Mouse (Mus musculus) neural tube, embryonic 11.5 days (tissue): Measurements from ENCODE around the gene Pvr. TPM values are rescaled to one million over a fixed set of nuclear protein-coding genes. Genes with fewer than 3 reads are reported as not detected.

Experiments used
- ATAC-seq: fragments of 200-750 bp; cut with Nextera tagmentation; 2 replicates; pipeline ENCODE4 v1.8.0; 2017; ENCODE audit warnings: moderate number of reproducible peaks, mild to moderate bottlenecking, moderate TSS enrichment, moderate library complexity; ENCODE audit not compliant: insufficient read depth, low FRiP score, low TSS enrichment
- DNase-seq: peaks from one replicate; pipeline ENCODE4 v3.0.0-alpha.2; 2015; ENCODE audit warnings: low spot score
- H3K27ac ChIP-seq: fragments of 300-500 bp; sonication (generic); 2 replicates; pipeline ENCODE4 v1.5.1; 2014; ENCODE audit warnings: low read depth, mild to moderate bottlenecking, low read length
- H3K27me3 ChIP-seq: fragments of 300-500 bp; sonication (generic); 2 replicates; pipeline ENCODE4 v1.6.1; 2014; ENCODE audit warnings: mild to moderate bottlenecking, low read length, mixed read lengths; ENCODE audit not compliant: control insufficient read depth, insufficient read depth
- H3K36me3 ChIP-seq: fragments of 300-500 bp; sonication (generic); 2 replicates; pipeline ENCODE4 v1.6.1; 2014; ENCODE audit warnings: mild to moderate bottlenecking, low read length, moderate library complexity, mixed read lengths; ENCODE audit not compliant: control insufficient read depth, insufficient read depth
- H3K4me1 ChIP-seq: fragments of 300-500 bp; sonication (generic); 2 replicates; pipeline ENCODE4 v1.6.1; 2014; ENCODE audit warnings: low read length, mixed read lengths; ENCODE audit not compliant: control insufficient read depth, insufficient read depth
- H3K4me2 ChIP-seq: fragments of 300-500 bp; sonication (generic); 2 replicates; pipeline ENCODE4 v1.6.1; 2014; ENCODE audit warnings: low read depth, mild to moderate bottlenecking, moderate library complexity
- H3K4me3 ChIP-seq: fragments of 300-500 bp; sonication (generic); 2 replicates; pipeline ENCODE4 v1.5.1; 2014; ENCODE audit warnings: low read depth, low read length
- H3K9ac ChIP-seq: fragments of 300-500 bp; sonication (generic); 2 replicates; pipeline ENCODE4 v1.6.1; 2014; ENCODE audit warnings: mild to moderate bottlenecking, low read length
- H3K9me3 ChIP-seq: fragments of 300-500 bp; sonication (generic); 2 replicates; pipeline ENCODE4 v1.6.1; 2016; ENCODE audit warnings: low read length; ENCODE audit not compliant: control insufficient read depth
- WGBS: fragments of 180-500 bp; shearing (Covaris S2); extraction: QIAGEN DNeasy Blood & Tissue Kit; methylation state at CpG from one replicate; pipeline ENCODE4 v1.1.7; 2014; 5-methylcytosine and 5-hydroxymethylcytosine counted together
- polyA plus RNA-seq: library from polyadenylated mRNA; unstranded; fragments of >200 nt; fragmentation: Nextera tagmentation; extraction: Ambion mirVana; gene quantifications from 2 replicates; pipeline ENCODE4 v1.2.1, GENCODE M21; 2014

The Pvr gene
- polyA plus RNA-seq, 1 experiment from 2014 or later: 2.9 TPM

DNA sequence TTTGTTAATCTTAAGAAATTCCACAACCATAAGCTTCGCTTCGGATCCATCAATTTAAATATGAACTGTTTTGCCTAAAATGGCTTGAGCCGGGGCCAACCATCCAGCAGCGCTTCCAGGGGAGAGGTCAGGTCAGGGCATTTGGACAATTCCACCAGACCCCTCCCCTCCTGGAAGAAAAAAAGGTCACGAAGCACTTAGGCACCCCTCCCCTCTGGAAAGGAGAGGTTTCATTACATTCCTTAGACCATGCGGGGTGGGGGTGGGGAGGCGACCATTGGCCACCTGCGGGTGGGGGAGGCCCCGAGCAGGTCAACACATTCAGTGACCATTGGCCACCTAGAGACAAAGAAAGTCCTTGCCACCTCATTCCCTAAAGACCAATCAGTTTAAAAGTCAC lies 32.1 kb upstream of the Pvr start:
- Histone ChIP-seq H3K4me3 (no peak overlapping the region), H3K27ac (no peak overlapping the region), H3K4me2 (no peak overlapping the region), H3K9me3 (no peaks in the 10 kb centered on the region), H3K36me3 (no peaks in the 10 kb centered on the region), H3K27me3 (no peaks in the 10 kb centered on the region), H3K4me1 (no peaks in the 10 kb centered on the region), H3K9ac (no peak overlapping the region)
- WGBS: 52% methylated on average over 9 of the region's 9 CpGs
- DNase-seq (no peak), ATAC-seq (0 out of 2 replicates have a peak, but pooled peaks have one; percentile 45)

DNA sequence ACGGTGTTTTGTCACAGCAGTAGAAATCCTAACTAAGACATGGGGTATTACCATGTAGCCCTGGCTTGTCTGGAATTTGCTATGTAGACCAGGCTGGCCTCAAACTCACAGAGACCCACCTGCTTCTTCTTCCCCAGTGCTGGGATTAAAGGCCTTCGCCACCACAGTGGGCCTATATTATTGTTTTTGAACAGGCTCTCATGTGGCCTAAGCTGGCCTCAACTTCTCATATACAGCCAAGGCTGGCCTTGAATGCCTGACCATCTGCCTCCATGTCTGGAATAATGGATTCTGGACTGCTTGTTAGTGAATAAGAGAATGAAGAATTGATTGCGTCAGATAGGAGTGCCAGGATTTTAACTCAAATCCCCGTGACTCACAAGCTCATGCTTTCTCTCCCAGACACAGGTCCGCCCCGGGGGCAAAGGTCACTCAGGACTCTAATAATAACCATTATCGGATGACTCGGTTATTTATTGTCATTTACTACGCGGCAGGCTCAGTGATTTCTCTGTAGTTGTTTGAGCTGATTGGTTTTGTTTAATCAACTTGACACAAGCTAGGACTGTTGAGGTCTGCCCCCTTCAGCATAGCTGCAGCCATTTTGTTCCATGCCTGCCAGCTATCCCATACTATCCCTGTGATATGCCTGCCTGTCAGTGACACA lies 31.5 kb upstream of the Pvr start:
- Histone ChIP-seq H3K9me3 (no peaks in the 10 kb centered on the region), H3K4me3 (no peak overlapping the region), H3K27me3 (no peaks in the 10 kb centered on the region), H3K4me2 (no peak overlapping the region), H3K9ac (no peak overlapping the region), H3K4me1 (no peaks in the 10 kb centered on the region), H3K36me3 (no peaks in the 10 kb centered on the region), H3K27ac (no peak overlapping the region)
- DNase-seq (no peak), ATAC-seq (peak; percentile 45; the same call in 1 of the 2 replicates)
- 71% methylated on average over 10 of the region's 10 CpGs for WGBS

DNA sequence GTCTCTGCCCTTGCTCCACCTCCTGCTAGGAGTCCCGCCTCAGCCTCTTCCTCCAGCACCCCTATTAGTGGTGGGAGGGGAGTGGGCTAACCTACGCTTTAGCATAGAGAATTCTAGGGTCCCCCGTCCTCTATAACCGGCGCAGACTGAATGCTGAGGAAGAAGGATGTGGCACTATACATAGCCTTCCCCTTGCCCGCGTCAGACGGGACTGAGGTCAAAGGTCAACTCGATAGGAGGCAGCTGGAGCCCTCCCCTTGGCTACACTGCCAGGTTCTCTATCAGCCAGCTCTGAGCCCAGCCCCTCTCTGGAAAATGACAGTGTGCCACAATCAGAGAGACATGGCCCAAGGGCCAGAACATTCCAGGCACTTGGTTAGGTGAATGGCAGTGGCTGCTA lies 29.6 kb upstream of the Pvr start, which contains the start of gene Igsf23:
Igsf23 (minus strand) TSS at position 168 of the 400 bp plus-strand sequence.
- 56% methylated on average over 9 of the region's 9 CpGs for WGBS
- no peak within 1 kb of the TSS for H3K9ac ChIP-seq
- H3K27me3 ChIP-seq: no peaks in the 10 kb centered on the region
- ATAC-seq: no peak
- H3K36me3 ChIP-seq: no peaks in the 10 kb centered on the region
- no peak within 1 kb of the TSS for H3K4me3 ChIP-seq
- no peaks in the 10 kb centered on the region for H3K9me3 ChIP-seq
- no peak within 1 kb of the TSS for H3K27ac ChIP-seq
- H3K4me2 ChIP-seq: no peak within 1 kb of the TSS
- DNase-seq: no peak
- no peaks in the 10 kb centered on the region for H3K4me1 ChIP-seq

DNA sequence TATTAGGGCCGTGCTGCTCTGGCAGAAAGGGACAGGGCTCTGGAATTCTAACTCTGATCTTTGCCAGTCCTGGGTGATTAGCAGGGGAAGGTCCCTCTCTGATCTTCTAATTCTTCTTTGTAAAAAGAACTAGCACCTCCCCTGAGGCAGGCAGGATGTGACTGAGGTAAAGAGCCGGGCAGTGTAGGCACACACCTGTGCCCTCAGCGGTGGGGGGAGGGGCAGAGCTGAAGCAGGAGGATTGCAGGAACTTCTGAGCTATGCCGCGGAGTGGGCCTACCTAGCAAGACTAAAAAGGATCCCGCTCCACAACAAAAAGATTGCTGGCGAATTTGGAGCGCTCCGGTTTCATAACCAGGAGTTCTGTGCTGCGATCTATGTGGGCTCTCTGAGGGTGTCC lies 29.0 kb upstream of the Pvr start:
- Histone ChIP-seq H3K4me3 (no peak overlapping the region), H3K9ac (no peak overlapping the region), H3K36me3 (no peaks in the 10 kb centered on the region), H3K27me3 (no peaks in the 10 kb centered on the region), H3K9me3 (no peaks in the 10 kb centered on the region), H3K27ac (no peak overlapping the region), H3K4me1 (no peaks in the 10 kb centered on the region), H3K4me2 (no peak overlapping the region)
- ATAC-seq: no peak
- WGBS: 61% methylated on average over 10 of the region's 10 CpGs
- DNase-seq: no peak

DNA sequence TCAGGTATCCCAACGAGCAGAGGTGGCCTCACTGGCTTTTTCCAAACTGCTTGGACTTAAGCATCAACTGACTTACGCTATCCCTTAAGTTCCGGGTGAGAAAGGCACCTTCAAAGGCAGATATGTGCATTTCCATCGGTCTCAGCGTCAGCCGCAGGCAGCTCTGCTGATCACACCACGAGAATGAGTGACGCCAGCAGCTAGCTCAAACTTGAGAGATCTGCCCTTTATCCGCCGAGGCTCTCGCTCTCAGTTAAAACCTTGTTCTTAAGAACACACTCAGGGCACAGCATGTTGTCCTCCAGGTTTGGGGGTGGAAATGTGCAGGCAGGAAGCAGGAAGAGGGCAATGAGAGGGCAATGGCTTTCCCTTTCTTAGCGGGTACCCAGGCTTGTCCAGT lies 28.0 kb upstream of the Pvr start:
- H3K9me3 ChIP-seq: no peaks in the 10 kb centered on the region
- 81% methylated on average over 12 of the region's 12 CpGs for WGBS
- no peak overlapping the region for H3K4me3 ChIP-seq
- H3K27me3 ChIP-seq: no peaks in the 10 kb centered on the region
- ATAC-seq (no peak), DNase-seq (no peak)
- H3K27ac ChIP-seq: no peak overlapping the region
- H3K4me1 ChIP-seq: no peaks in the 10 kb centered on the region
- H3K36me3 ChIP-seq: no peaks in the 10 kb centered on the region
- H3K9ac ChIP-seq: no peak overlapping the region
- H3K4me2 ChIP-seq: no peak overlapping the region

DNA sequence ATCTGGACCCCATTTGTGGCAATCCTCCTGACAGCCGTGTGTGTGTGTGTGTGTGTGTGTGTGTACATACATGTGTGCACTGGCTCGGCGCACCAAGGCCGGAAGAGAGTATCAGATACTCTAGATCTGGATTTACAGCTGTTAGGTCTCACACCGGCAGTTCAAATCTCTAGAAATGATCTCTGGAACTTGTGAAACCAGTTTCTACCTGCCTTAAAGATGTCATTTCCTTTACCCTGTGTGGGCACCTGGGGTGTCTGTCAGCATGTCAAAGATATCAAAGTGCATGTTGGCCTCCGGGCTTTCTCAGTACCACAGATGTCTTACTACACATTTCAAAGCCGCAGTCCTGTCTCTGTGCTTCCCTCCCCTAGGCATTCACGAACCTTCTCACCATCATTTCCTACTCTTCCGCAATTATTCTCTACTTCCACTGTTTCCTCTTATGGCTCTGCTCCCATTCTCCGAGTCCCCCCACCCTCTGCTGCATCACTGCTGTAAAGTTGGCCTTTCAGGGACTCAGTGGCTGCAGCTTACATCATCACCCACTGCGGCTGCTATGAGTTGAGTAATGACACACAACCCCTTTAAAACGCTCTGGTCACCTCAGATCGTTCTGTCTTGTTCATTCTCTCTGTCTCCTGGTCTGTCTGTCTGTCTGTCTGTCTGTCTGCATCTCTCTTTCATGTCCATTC lies 25.0 kb upstream of the Pvr start:
- DNase-seq: no peak
- no peak for ATAC-seq
- no peak overlapping the region for H3K27ac ChIP-seq
- 86% methylated on average over 13 of the region's 13 CpGs for WGBS
- H3K4me1 ChIP-seq: no peaks in the 10 kb centered on the region
- H3K27me3 ChIP-seq: no peaks in the 10 kb centered on the region
- H3K9ac ChIP-seq: no peak overlapping the region
- H3K4me2 ChIP-seq: no peak overlapping the region
- H3K9me3 ChIP-seq: no peaks in the 10 kb centered on the region
- H3K4me3 ChIP-seq: no peak overlapping the region
- no peaks in the 10 kb centered on the region for H3K36me3 ChIP-seq

DNA sequence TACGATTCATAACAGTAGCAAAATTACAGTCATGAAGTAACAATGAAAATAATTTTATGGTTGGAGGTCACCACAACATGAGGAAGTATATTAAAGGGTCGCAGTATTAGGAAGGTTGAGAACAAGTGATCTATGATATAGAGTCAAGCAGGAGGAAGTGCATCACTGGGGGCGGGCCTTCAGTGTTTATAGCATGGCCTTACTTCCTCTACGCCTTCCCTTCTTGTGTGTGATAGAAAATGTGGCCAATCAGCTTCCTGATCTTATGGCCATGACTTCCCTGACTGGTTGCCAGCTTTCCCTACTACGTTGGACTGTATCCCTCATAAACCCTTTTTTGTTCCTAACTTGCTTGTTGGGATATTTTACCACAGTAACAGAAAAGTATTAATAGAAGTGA lies 24.2 kb upstream of the Pvr start:
- no peaks in the 10 kb centered on the region for H3K4me1 ChIP-seq
- no peaks in the 10 kb centered on the region for H3K27me3 ChIP-seq
- ATAC-seq: no peak
- no peaks in the 10 kb centered on the region for H3K9me3 ChIP-seq
- no peak overlapping the region for H3K27ac ChIP-seq
- no peaks in the 10 kb centered on the region for H3K36me3 ChIP-seq
- H3K9ac ChIP-seq: no peak overlapping the region
- no peak overlapping the region for H3K4me3 ChIP-seq
- no peak for DNase-seq
- H3K4me2 ChIP-seq: no peak overlapping the region
- WGBS: 90% methylated on average over 5 of the region's 5 CpGs

DNA sequence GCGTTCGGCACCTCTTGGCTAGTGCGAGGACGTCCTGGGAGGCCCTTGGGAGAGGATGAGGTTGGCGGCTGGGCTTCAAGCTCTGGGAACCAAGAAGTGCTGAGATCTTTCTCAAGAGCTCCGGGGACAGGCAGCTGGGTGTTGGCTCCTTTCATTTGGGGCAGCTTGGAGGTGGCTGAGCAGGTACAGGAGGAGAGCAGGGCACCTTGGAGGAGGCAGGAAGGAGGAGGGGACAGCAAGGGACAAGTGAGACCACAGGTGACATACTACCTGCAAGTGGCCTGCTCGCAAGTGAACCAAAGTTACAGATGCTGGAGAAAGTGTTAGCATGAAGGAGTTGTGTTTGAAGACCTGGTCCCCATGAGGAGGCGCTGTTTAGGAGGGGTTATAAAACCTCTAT lies 23.7 kb upstream of the Pvr start:
- Histone ChIP-seq H3K36me3 (no peaks in the 10 kb centered on the region), H3K27me3 (no peaks in the 10 kb centered on the region), H3K9me3 (no peaks in the 10 kb centered on the region), H3K9ac (no peak overlapping the region), H3K4me3 (no peak overlapping the region), H3K4me1 (no peaks in the 10 kb centered on the region), H3K27ac (no peak overlapping the region), H3K4me2 (no peak overlapping the region)
- DNase-seq (no peak), ATAC-seq (no peak)
- 92% methylated on average over 8 of the region's 8 CpGs for WGBS

DNA sequence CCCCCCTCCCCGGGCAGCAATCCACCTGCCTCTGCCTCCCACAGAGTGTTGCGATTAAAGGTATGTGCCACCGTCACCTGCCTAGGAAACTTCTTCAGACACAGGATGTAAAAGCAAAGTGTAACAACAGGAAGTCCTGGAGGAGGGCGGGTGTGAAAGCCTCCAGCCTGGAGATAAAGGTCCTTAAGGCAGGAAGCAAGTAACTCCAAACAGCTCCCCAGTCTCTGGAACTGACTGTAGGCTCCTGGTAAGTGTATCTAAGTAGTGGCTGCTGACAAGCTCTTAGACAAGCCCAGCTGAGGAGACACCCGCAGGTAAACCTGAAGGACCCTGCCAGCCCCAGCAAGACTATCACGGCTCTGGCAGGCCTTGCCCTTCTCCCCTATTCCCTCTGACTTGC lies 19.3 kb upstream of the Pvr start:
- no peak overlapping the region for H3K9ac ChIP-seq
- no peaks in the 10 kb centered on the region for H3K27me3 ChIP-seq
- no peaks in the 10 kb centered on the region for H3K9me3 ChIP-seq
- no peaks in the 10 kb centered on the region for H3K4me1 ChIP-seq
- H3K4me2 ChIP-seq: no peak overlapping the region
- ATAC-seq (no peak), DNase-seq (no peak)
- H3K4me3 ChIP-seq: no peak overlapping the region
- WGBS: 37% methylated on average over 6 of the region's 6 CpGs
- no peak overlapping the region for H3K27ac ChIP-seq
- H3K36me3 ChIP-seq: no peaks in the 10 kb centered on the region
